Mouse (Mus musculus) olfactory bulb, adult 2 months (tissue): ENCODE data around the gene Acp7.

Source experiments
- CTCF ChIP-seq: fragments of 200-500 bp; IDR thresholded peaks from 2 replicates; pipeline ENCODE4 v1.5.1; 2012; ENCODE audit warnings: low read depth, mild to moderate bottlenecking, low read length, moderate library complexity; ENCODE audit not compliant: insufficient read depth
- POLR2A ChIP-seq: fragments of 200-500 bp; IDR thresholded peaks from 2 replicates; pipeline ENCODE4 v1.6.1; 2012; ENCODE audit warnings: mild to moderate bottlenecking, low read depth, low read length, moderate library complexity; ENCODE audit not compliant: insufficient read depth

DNA sequence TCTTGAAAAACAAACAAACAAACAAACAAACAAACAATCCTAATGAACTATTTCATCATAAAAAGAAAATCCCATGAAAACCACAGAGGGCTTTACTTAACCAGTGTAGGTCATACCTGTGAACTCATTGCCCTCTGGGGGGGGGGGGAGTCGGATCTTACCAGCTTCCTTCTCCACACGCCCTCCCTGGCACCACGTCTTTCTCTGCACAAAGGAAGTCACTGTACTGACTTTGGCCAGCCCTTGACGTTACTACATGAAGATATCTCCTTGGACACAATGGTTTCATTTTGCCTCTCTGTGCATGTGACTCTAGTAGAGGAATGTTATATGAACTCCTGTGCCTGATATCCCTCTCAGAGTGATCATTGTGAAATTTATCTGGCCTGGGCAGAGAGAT lies 3.0 kb upstream of the Acp7 start:
- TF ChIP-seq CTCF: no peak
- no peak for TF ChIP-seq POLR2A
